Comparison of ENCODE assay signal across 8 mouse cellular contexts in the genomic region with DNA sequence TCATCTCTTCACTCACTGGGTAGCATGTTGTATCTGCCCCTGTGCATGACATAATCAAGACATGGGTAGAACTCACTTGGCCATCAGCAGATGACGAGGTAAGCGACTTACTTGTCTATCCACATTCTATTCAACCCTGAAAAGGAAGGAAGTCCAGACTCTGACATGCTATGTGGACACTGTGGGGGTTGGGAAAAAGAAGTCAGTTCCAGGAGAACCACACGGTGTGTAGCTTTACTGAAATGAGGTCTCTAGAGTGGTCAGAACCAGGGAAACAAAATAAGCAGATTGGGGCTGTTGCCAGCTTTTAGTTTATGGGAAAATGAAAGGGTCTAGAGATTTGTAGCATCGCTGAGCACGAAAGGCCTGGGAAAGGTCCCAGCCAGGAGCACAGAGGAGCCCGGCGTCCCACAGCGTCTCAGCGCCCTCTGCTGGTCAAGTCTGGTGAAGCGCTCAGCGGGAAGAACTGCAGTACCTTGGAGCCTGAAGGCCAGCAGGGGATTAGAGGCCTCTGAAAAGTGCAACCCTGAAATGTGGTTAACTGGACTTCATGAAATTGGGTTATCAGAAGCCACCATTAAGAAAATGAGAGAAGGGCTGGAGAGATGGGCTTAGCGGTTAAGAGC. TPM values are rescaled to one million over a fixed set of nuclear protein-coding genes. Genes with fewer than 3 reads are reported as not detected.
DNase-seq lines count a peak whose midpoint lies in the region; ATAC-seq and TF ChIP-seq lines count a peak whose summit lies in the region.

No protein-coding gene starts in this region.

- H3K27me3 ChIP-seq in CH12.LX (replicated peaks) = no peaks in the 10 kb centered on the region
- peaks cover 9% of the 10 kb centered on the region; the same call in 1 of the 2 replicates for H3K27me3 ChIP-seq in forebrain, embryonic 10.5 days (ENCODE audit: poor library complexity, severe bottlenecking)
- no peaks in the 10 kb centered on the region for H3K27me3 ChIP-seq in heart, embryonic 16.5 days (ENCODE audit: control insufficient read depth, insufficient read depth, low read length)
- no peaks in the 10 kb centered on the region for H3K27me3 ChIP-seq in liver, embryonic 14.5 days (ENCODE audit: control insufficient read depth, insufficient read depth, low read length)
- no peaks in the 10 kb centered on the region for H3K27me3 ChIP-seq in neural tube, embryonic 11.5 days (ENCODE audit: control insufficient read depth, insufficient read depth, low read length)
- H3K27me3 ChIP-seq in stomach, embryonic 15.5 days (replicated peaks) = no peaks in the 10 kb centered on the region

- 9% methylated on average over 12 of the region's 12 CpGs for WGBS in forebrain, embryonic 10.5 days
- 6% methylated on average over 12 of the region's 12 CpGs for WGBS in heart, embryonic 16.5 days
- WGBS in liver, embryonic 14.5 days (ENCODE audit: insufficient replicate concordance) = 3% methylated on average over 12 of the region's 12 CpGs
- 9% methylated on average over 12 of the region's 12 CpGs for WGBS in neural tube, embryonic 11.5 days
- WGBS in stomach, embryonic 15.5 days = 7% methylated on average over 12 of the region's 12 CpGs

- H3K9me3 ChIP-seq in CH12.LX (replicated peaks; ENCODE audit: low read length) = no peaks in the 10 kb centered on the region
- H3K9me3 ChIP-seq in forebrain, embryonic 10.5 days = no peaks in the 10 kb centered on the region
- no peaks in the 10 kb centered on the region for H3K9me3 ChIP-seq in heart, embryonic 16.5 days (replicated peaks; ENCODE audit: control insufficient read depth, low read length)
- H3K9me3 ChIP-seq in liver, embryonic 14.5 days (ENCODE audit: control insufficient read depth, low read length) = no peaks in the 10 kb centered on the region
- H3K9me3 ChIP-seq in neural tube, embryonic 11.5 days (ENCODE audit: control insufficient read depth, low read length) = no peaks in the 10 kb centered on the region
- no peaks in the 10 kb centered on the region for H3K9me3 ChIP-seq in stomach, embryonic 15.5 days

- TF ChIP-seq CTCF in CH12.LX (conservative IDR thresholded peaks at IDR 0.05 in 1 of 2, IDR thresholded peaks at IDR 0.05 in 1 of 2; ENCODE audit: low read depth in 2 of 2, low read length in 2 of 2) = peak; percentile 64 to 90
- TF ChIP-seq CTCF in liver, embryonic 14.5 days (IDR thresholded peaks at IDR 0.05; ENCODE audit: low read depth) = peak; percentile 94

- no peak for TF ChIP-seq EP300 in CH12.LX (IDR thresholded peaks at IDR 0.05; ENCODE audit: low read length)
- no peak for TF ChIP-seq EP300 in liver, embryonic 14.5 days (IDR thresholded peaks at IDR 0.05; ENCODE audit: low read depth)

- peak; percentile 76 for TF ChIP-seq RAD21 in CH12.LX (IDR thresholded peaks at IDR 0.05; ENCODE audit: low read depth, low read length)

- no peaks in the 10 kb centered on the region for H3K36me3 ChIP-seq in CH12.LX (replicated peaks in 1 of 2; ENCODE audit: control insufficient read depth in 1 of 2, insufficient read depth in 1 of 2, low read length in 1 of 2)
- no peaks in the 10 kb centered on the region for H3K36me3 ChIP-seq in forebrain, embryonic 10.5 days (replicated peaks)
- no peaks in the 10 kb centered on the region for H3K36me3 ChIP-seq in heart, embryonic 16.5 days (ENCODE audit: control insufficient read depth, insufficient read depth)
- H3K36me3 ChIP-seq in liver, embryonic 14.5 days (replicated peaks; ENCODE audit: control insufficient read depth, insufficient read depth, low read depth) = no peaks in the 10 kb centered on the region
- no peaks in the 10 kb centered on the region for H3K36me3 ChIP-seq in neural tube, embryonic 11.5 days (ENCODE audit: control insufficient read depth, insufficient read depth, low read length)
- no peaks in the 10 kb centered on the region for H3K36me3 ChIP-seq in stomach, embryonic 15.5 days

- H3K4me3 ChIP-seq in CH12.LX (replicated peaks in 1 of 3; ENCODE audit: low read depth in 2 of 3, low read length in 2 of 3, poor library complexity in 1 of 3) = no peak overlapping the region
- H3K4me3 ChIP-seq in forebrain, embryonic 10.5 days = no peak overlapping the region
- H3K4me3 ChIP-seq in heart, embryonic 16.5 days (ENCODE audit: low read length) = no peak overlapping the region
- no peak overlapping the region for H3K4me3 ChIP-seq in liver, embryonic 14.5 days (ENCODE audit: insufficient read depth in 1 of 2, low read depth in 2 of 2, low read length in 2 of 2)
- no peak overlapping the region for H3K4me3 ChIP-seq in neural tube, embryonic 11.5 days (ENCODE audit: low read depth, low read length)
- H3K4me3 ChIP-seq in stomach, embryonic 15.5 days (replicated peaks) = no peak overlapping the region

- H3K4me1 ChIP-seq in CH12.LX (ENCODE audit: control insufficient read depth in 1 of 2, insufficient read depth in 2 of 2) = peaks cover 3 to 10% of the 10 kb centered on the region in 2 experiments; a peak in 2 of 4 replicates
- H3K4me1 ChIP-seq in forebrain, embryonic 10.5 days = peaks cover 7% of the 10 kb centered on the region
- peaks cover 6% of the 10 kb centered on the region; the same call in 1 of the 2 replicates for H3K4me1 ChIP-seq in heart, embryonic 16.5 days (ENCODE audit: control insufficient read depth, insufficient read depth, low read length)
- no peaks in the 10 kb centered on the region for H3K4me1 ChIP-seq in liver, embryonic 14.5 days (replicated peaks; ENCODE audit: control insufficient read depth in 2 of 2, insufficient read depth in 2 of 2, low read length in 1 of 2)
- no peaks in the 10 kb centered on the region for H3K4me1 ChIP-seq in neural tube, embryonic 11.5 days (ENCODE audit: control insufficient read depth, insufficient read depth, low read length)
- no peaks in the 10 kb centered on the region for H3K4me1 ChIP-seq in stomach, embryonic 15.5 days

- H3K9ac ChIP-seq in CH12.LX (ENCODE audit: insufficient read depth, low read depth) = no peak overlapping the region
- no peak overlapping the region for H3K9ac ChIP-seq in heart, embryonic 16.5 days (ENCODE audit: low read length)
- H3K9ac ChIP-seq in liver, embryonic 14.5 days (replicated peaks) = no peak overlapping the region
- H3K9ac ChIP-seq in neural tube, embryonic 11.5 days (ENCODE audit: low read length) = no peak overlapping the region
- no peak overlapping the region for H3K9ac ChIP-seq in stomach, embryonic 15.5 days

- dilution Hi-C loops in CH12.LX (cut with MboI; ENCODE audit: extremely low pct_ligation_motif_present, extremely low pct_unique_long_range_greater_than_20kb, low sequenced_read_pairs) = no loop called here

- TF ChIP-seq POLR2A in CH12.LX (IDR thresholded peaks at IDR 0.05; ENCODE audit: low read depth, low read length) = no peak

- peak; percentile 65 for ATAC-seq in heart, embryonic 16.5 days (replicated peaks; ENCODE audit: extremely low read depth, insufficient read depth, low FRiP score)
- peak; percentile 62 for ATAC-seq in liver, embryonic 14.5 days (ENCODE audit: insufficient read depth)
- peak; percentile 68 for ATAC-seq in neural tube, embryonic 11.5 days (ENCODE audit: insufficient read depth, low FRiP score, low TSS enrichment)
- peak; percentile 67 for ATAC-seq in stomach, embryonic 15.5 days (ENCODE audit: insufficient read depth, low FRiP score, low read depth)

- peak; percentile 72 for DNase-seq in CH12.LX (ENCODE audit: extremely low read depth)
- DNase-seq in c-Kit-positive CD71-negative TER-119-negative erythroid progenitor cells, embryonic 14.5 days (ENCODE audit: low read depth) = peak; percentile 80
- DNase-seq in forebrain, embryonic 10.5 days (ENCODE audit: extremely low spot score, low spot score) = peak; percentile 91
- peak; percentile 92 for DNase-seq in kidney, postnatal 14 days
- peak in 2 of 3 experiments; percentile 36 to 41 for DNase-seq in liver, embryonic 14.5 days (ENCODE audit: low read depth in 3 of 3, low spot score in 3 of 3)
- DNase-seq in neural tube, embryonic 11.5 days (ENCODE audit: low spot score) = peak; percentile 92

- no peak overlapping the region for H3K27ac ChIP-seq in CH12.LX (ENCODE audit: insufficient read depth, low read depth)
- no peak overlapping the region for H3K27ac ChIP-seq in forebrain, embryonic 10.5 days
- no peak overlapping the region for H3K27ac ChIP-seq in heart, embryonic 16.5 days (ENCODE audit: low read length)
- no peak overlapping the region for H3K27ac ChIP-seq in liver, embryonic 14.5 days
- no peak overlapping the region for H3K27ac ChIP-seq in neural tube, embryonic 11.5 days (ENCODE audit: low read depth, low read length)
- no peak overlapping the region for H3K27ac ChIP-seq in stomach, embryonic 15.5 days

- H3K4me2 ChIP-seq in CH12.LX (ENCODE audit: insufficient read depth, low read depth, poor library complexity, severe bottlenecking) = no peak overlapping the region
- H3K4me2 ChIP-seq in heart, embryonic 16.5 days (ENCODE audit: low read depth, low read length) = no peak overlapping the region
- no peak overlapping the region for H3K4me2 ChIP-seq in liver, embryonic 14.5 days (ENCODE audit: low read depth)
- H3K4me2 ChIP-seq in neural tube, embryonic 11.5 days (ENCODE audit: low read depth) = no peak overlapping the region
- no peak overlapping the region for H3K4me2 ChIP-seq in stomach, embryonic 15.5 days

- no peaks in the 10 kb centered on the region for H3K79me2 ChIP-seq in CH12.LX (replicated peaks; ENCODE audit: control insufficient read depth, extremely low read depth, insufficient read depth, poor library complexity, severe bottlenecking)

- in situ Hi-C loops in CH12.LX (cut with MboI; ENCODE audit: low pct_ligation_motif_present, low pct_unique_long_range_greater_than_20kb, low sequenced_read_pairs) = loop anchor here (10.0 kb wide), 1 partner anchor 118 kb away; no protein-coding TSS in a partner anchor

RNA-seq across cellular contexts. Expression of a gene that starts 14.2 kb away (rescaled TPM):
- total RNA-seq in CH12.LX (2012; rRNA removed) = 12.7 and 14.2 TPM in 2 replicates
- 18.8 and 21.2 TPM in 2 replicates for total RNA-seq in CH12.LX (2014; rRNA removed)
- polyA plus RNA-seq in CH12.LX (2012; ENCODE audit: insufficient read length, low read depth) = 24.9 and 25.2 TPM in 2 replicates
- polyA plus RNA-seq in forebrain, embryonic 10.5 days (2016; fragmentation: Nextera tagmentation; extraction: Ambion mirVana) = 22.7 and 24.1 TPM in 2 replicates
- polyA plus RNA-seq in heart, embryonic 16.5 days (2015; fragmentation: Nextera tagmentation; extraction: Ambion mirVana) = 78.8 and 84.5 TPM in 2 replicates
- polyA plus RNA-seq in liver, embryonic 14.5 days (2012; rRNA removed) = 29.0 and 43.5 TPM in 2 replicates
- 43.7 and 45.6 TPM in 2 replicates for polyA plus RNA-seq in liver, embryonic 14.5 days (2014; fragmentation: Nextera tagmentation; extraction: Ambion mirVana)
- 20.4 TPM in 2 replicates for polyA plus RNA-seq in neural tube, embryonic 11.5 days (2014; fragmentation: Nextera tagmentation; extraction: Ambion mirVana)
- polyA plus RNA-seq in stomach, embryonic 15.5 days (2015; fragmentation: Nextera tagmentation; extraction: Ambion mirVana) = 52.5 and 54.3 TPM in 2 replicates

RNA-seq across cellular contexts. Expression of a gene that starts 25.3 kb away (rescaled TPM):
- total RNA-seq in CH12.LX (2012; rRNA removed) (0.04 TPM in 1 of 2 replicates, not detected in the other), CH12.LX (2014; rRNA removed) (not detected in 2 replicates)
- polyA plus RNA-seq in CH12.LX (2012; ENCODE audit: insufficient read length, low read depth) = not detected in 2 replicates
- 4.2 and 4.5 TPM in 2 replicates for polyA plus RNA-seq in forebrain, embryonic 10.5 days (2016; fragmentation: Nextera tagmentation; extraction: Ambion mirVana)
- polyA plus RNA-seq in heart, embryonic 16.5 days (2015; fragmentation: Nextera tagmentation; extraction: Ambion mirVana) = 1.8 and 1.9 TPM in 2 replicates
- 0.13 and 0.30 TPM in 2 replicates for polyA plus RNA-seq in liver, embryonic 14.5 days (2012; rRNA removed)
- polyA plus RNA-seq in liver, embryonic 14.5 days (2014; fragmentation: Nextera tagmentation; extraction: Ambion mirVana) = 0.05 and 0.08 TPM in 2 replicates
- polyA plus RNA-seq in neural tube, embryonic 11.5 days (2014; fragmentation: Nextera tagmentation; extraction: Ambion mirVana) = 9.5 and 10.7 TPM in 2 replicates
- polyA plus RNA-seq in stomach, embryonic 15.5 days (2015; fragmentation: Nextera tagmentation; extraction: Ambion mirVana) = 3.3 and 3.8 TPM in 2 replicates

RNA-seq across cellular contexts. Expression of a gene that starts 42.8 kb away (rescaled TPM):
- 4.9 and 5.2 TPM in 2 replicates for total RNA-seq in CH12.LX (2012; rRNA removed)
- total RNA-seq in CH12.LX (2014; rRNA removed) = 3.8 and 3.9 TPM in 2 replicates
- polyA plus RNA-seq in CH12.LX (2012; ENCODE audit: insufficient read length, low read depth) = 5.7 and 9.3 TPM in 2 replicates
- 21.0 and 22.1 TPM in 2 replicates for polyA plus RNA-seq in forebrain, embryonic 10.5 days (2016; fragmentation: Nextera tagmentation; extraction: Ambion mirVana)
- polyA plus RNA-seq in heart, embryonic 16.5 days (2015; fragmentation: Nextera tagmentation; extraction: Ambion mirVana) = 143 and 144 TPM in 2 replicates
- polyA plus RNA-seq in liver, embryonic 14.5 days (2012; rRNA removed) = 9.8 and 12.6 TPM in 2 replicates
- 14.3 and 16.2 TPM in 2 replicates for polyA plus RNA-seq in liver, embryonic 14.5 days (2014; fragmentation: Nextera tagmentation; extraction: Ambion mirVana)
- polyA plus RNA-seq in neural tube, embryonic 11.5 days (2014; fragmentation: Nextera tagmentation; extraction: Ambion mirVana) = 19.7 and 22.9 TPM in 2 replicates
- polyA plus RNA-seq in stomach, embryonic 15.5 days (2015; fragmentation: Nextera tagmentation; extraction: Ambion mirVana) = 50.5 and 52.4 TPM in 2 replicates

Comparison
In these comparisons a context has a peak if more than half of its experiments do, and no peak if none do; other contexts are left out.
1. DNase-seq: peak in every context shown above with its lines; median percentile 92 in kidney, postnatal 14 days; 92 in neural tube, embryonic 11.5 days; 91 in forebrain, embryonic 10.5 days; 80 in c-Kit-positive CD71-negative TER-119-negative erythroid progenitor cells, embryonic 14.5 days; 72 in CH12.LX; 38 in liver, embryonic 14.5 days.